Mouse (Mus musculus) cerebellum, adult 2 months (tissue): ENCODE results near the gene Zfp13.

ENCODE experiments used
- CTCF ChIP-seq: fragments of 200-500 bp; IDR thresholded peaks from 2 replicates; pipeline ENCODE4 v1.5.1; 2011; ENCODE audit warnings: low read depth, mild to moderate bottlenecking, control low read depth, low read length, moderate library complexity, borderline replicate concordance; ENCODE audit not compliant: insufficient read depth
- POLR2A ChIP-seq: fragments of 200-500 bp; IDR thresholded peaks from 2 replicates; pipeline ENCODE4 v1.6.1; 2011; ENCODE audit warnings: low read length, control low read depth, borderline replicate concordance; ENCODE audit not compliant: insufficient read depth

- TF ChIP-seq POLR2A (no peak), CTCF (no peak)
These were observed 28.5 kb upstream of the Zfp13 start for GRCm38 (mm10) chr17:23627813-23628212.
